Mouse (Mus musculus) midbrain, embryonic 14.5 days (tissue): ENCODE results near the gene Ube2a. TPM values are rescaled to one million over a fixed set of nuclear protein-coding genes. Genes with fewer than 3 reads are reported as not detected.
A peak's percentile ranks its signal among the peaks of the same experiment; 100 is the strongest.

ENCODE experiments used
- ATAC-seq: fragments of 200-750 bp; cut with Nextera tagmentation; 2 replicates; pipeline ENCODE4 v1.8.0; 2017; ENCODE audit warnings: moderate number of reproducible peaks, moderate library complexity; ENCODE audit not compliant: low FRiP score, low TSS enrichment
- DNase-seq: peaks from one replicate; pipeline ENCODE4 v3.0.0-alpha.2; 2015
- H3K27ac ChIP-seq: fragments of 300-500 bp; sonication (generic); replicated peaks from 2 replicates; pipeline ENCODE4 v1.5.1; 2014; ENCODE audit warnings: mild to moderate bottlenecking, low read depth, low read length, moderate library complexity
- H3K27me3 ChIP-seq: fragments of 300-500 bp; sonication (generic); 2 replicates; pipeline ENCODE4 v1.6.1; 2014; ENCODE audit warnings: low read length, control low read depth, mixed read lengths; ENCODE audit not compliant: control insufficient read depth, insufficient read depth
- H3K36me3 ChIP-seq: fragments of 300-500 bp; sonication (generic); 2 replicates; pipeline ENCODE4 v1.6.1; 2014; ENCODE audit warnings: low read length, control low read depth; ENCODE audit not compliant: control insufficient read depth, insufficient read depth
- H3K4me1 ChIP-seq: fragments of 300-500 bp; sonication (generic); 2 replicates; pipeline ENCODE4 v1.6.1; 2014; ENCODE audit warnings: mild to moderate bottlenecking, antibody characterized with exemption, low read length, control low read depth; ENCODE audit not compliant: control insufficient read depth, insufficient read depth
- H3K4me2 ChIP-seq: fragments of 300-500 bp; sonication (generic); 2 replicates; pipeline ENCODE4 v1.6.1; 2014; ENCODE audit warnings: mild to moderate bottlenecking, low read length, moderate library complexity
- H3K4me3 ChIP-seq: fragments of 300-500 bp; sonication (generic); replicated peaks from 2 replicates; pipeline ENCODE4 v1.5.1; 2014; ENCODE audit warnings: low read depth, low read length
- H3K9ac ChIP-seq: fragments of 300-500 bp; sonication (generic); replicated peaks from 2 replicates; pipeline ENCODE4 v1.6.1; 2014; ENCODE audit warnings: mild to moderate bottlenecking, low read length, moderate library complexity
- H3K9me3 ChIP-seq: fragments of 300-500 bp; sonication (generic); 2 replicates; pipeline ENCODE4 v1.6.1; 2016; ENCODE audit warnings: low read length, control low read depth, mixed read lengths; ENCODE audit not compliant: control insufficient read depth
- WGBS: fragments of 180-500 bp; shearing (Covaris S2); extraction: QIAGEN DNeasy Blood & Tissue Kit; methylation state at CpG from one replicate; pipeline ENCODE4 v1.1.7; 2014; 5-methylcytosine and 5-hydroxymethylcytosine counted together
- polyA plus RNA-seq: library from polyadenylated mRNA; unstranded; fragments of >200 nt; fragmentation: Nextera tagmentation; extraction: Ambion mirVana; gene quantifications from 2 replicates; pipeline ENCODE4 v1.2.1, GENCODE M21; 2014

Ube2a gene
- polyA plus RNA-seq, 1 experiment from 2014 or later: 130 TPM

DNA sequence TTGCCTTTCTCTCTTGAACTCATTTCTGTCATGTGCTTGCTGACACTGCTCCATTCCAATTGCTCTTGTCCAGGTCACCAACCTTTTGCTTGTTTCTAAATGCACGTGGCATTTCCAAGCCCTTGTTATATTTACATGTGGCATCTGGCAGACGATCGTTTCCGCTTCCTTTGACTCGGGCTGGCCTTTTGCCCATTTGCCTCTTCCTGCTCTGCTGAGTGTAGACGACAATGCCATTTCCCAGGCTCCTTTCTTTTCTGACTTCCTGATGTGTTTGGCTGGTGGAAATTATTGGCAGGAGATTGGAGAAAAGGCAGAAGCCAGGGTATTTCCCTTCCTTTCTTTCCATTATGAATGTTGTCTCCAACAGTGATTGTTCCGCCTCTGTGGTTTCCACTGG is 34.3 kb upstream of the Ube2a start:
- 83% methylated on average over 7 of the region's 7 CpGs for WGBS
- H3K27me3 ChIP-seq: no peaks in the 10 kb centered on the region
- no peaks in the 10 kb centered on the region for H3K4me1 ChIP-seq
- H3K9ac ChIP-seq: no peak overlapping the region
- no peak overlapping the region for H3K4me2 ChIP-seq
- H3K27ac ChIP-seq: no peak overlapping the region
- H3K9me3 ChIP-seq: no peaks in the 10 kb centered on the region
- no peak overlapping the region for H3K4me3 ChIP-seq
- H3K36me3 ChIP-seq: no peaks in the 10 kb centered on the region
- no peak for DNase-seq
- ATAC-seq: no peak

DNA sequence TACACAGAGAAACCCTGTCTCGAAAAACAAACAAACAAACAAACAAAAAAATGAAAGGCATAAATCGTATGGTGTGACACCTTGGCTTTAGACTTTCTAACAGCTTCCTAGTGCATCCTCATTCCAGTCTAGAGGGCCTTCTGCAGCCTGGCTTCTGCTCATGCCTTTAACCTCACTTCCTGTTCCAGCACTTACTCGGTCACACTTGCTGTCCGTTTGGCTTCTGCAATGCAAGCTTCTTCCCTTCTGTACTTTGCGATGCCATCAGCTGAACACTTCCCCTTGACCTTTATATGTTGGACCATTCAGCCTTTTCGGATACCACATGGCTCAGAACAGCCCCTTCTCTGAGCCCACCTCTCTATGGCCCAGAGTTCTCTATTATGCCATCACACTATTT is 32.0 kb upstream of the Ube2a start:
- 89% methylated on average over 6 of the region's 6 CpGs for WGBS

DNA sequence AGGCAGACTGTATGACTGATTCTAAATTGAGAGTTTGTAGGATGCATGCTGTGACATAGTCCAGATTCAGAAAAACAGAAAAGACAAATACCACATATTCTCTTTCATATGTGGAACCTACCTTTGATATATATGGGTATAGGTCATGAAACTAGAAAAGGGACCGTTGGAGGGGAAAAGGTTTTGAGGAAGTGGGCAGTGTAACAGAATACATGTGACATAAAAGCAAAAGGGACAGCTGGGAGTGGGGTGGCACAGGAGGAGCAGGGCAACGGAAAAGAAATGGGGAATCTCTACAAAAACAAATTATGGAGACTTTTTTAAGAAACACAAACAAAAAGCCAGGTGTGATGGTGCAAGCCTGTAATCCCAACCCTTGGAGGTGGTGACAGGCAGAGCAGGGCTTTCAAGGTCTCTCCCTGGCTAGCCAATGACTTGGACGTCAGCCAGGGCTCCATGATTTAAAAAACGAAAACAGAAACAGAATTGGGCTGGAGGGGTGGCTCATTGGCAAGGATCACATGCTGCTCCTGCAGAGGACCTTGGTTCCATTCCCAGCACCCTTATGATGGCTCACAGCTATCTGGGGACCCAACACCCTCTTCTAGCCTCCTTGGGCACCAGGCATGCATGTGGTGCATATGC is 30.2 kb upstream of the Ube2a start:
- Histone ChIP-seq H3K36me3 (no peaks in the 10 kb centered on the region), H3K4me3 (no peak overlapping the region), H3K27me3 (no peaks in the 10 kb centered on the region), H3K4me2 (no peak overlapping the region), H3K9me3 (no peaks in the 10 kb centered on the region), H3K27ac (no peak overlapping the region), H3K4me1 (no peaks in the 10 kb centered on the region), H3K9ac (no peak overlapping the region)
- ATAC-seq: no peak
- no peak for DNase-seq
- 86% methylated on average over 4 of the region's 4 CpGs for WGBS

More for the DNA sequence above, 32.0 kb upstream of the Ube2a start:
- H3K4me1 ChIP-seq: no peaks in the 10 kb centered on the region
- H3K9ac ChIP-seq: no peak overlapping the region
- ATAC-seq (no peak), DNase-seq (no peak)
- H3K36me3 ChIP-seq: no peaks in the 10 kb centered on the region
- H3K4me2 ChIP-seq: no peak overlapping the region
- H3K9me3 ChIP-seq: no peaks in the 10 kb centered on the region
- no peaks in the 10 kb centered on the region for H3K27me3 ChIP-seq
- H3K4me3 ChIP-seq: no peak overlapping the region
- no peak overlapping the region for H3K27ac ChIP-seq

DNA sequence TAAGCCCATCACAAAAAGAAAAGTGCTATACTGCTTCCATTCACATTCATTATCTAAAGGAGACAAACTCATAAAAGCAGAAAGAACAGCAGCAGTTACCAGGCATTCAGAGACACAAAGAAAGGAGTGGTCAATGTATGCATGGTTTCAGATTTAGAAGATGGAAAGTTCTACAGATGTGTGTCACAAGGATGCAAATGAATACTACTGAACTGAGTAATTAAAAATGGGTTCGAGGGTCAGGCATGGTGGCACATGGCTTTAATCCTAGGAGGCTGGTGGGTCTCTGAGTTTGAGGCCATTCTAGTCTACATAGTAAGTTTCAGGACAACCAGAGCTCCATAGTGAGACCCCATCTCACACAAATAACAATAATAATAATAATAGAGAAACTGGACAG is 26.5 kb upstream of the Ube2a start:
- DNase-seq (no peak), ATAC-seq (no peak)
- no peak overlapping the region for H3K27ac ChIP-seq
- no peak overlapping the region for H3K9ac ChIP-seq
- H3K4me2 ChIP-seq: no peak overlapping the region
- no peaks in the 10 kb centered on the region for H3K4me1 ChIP-seq
- 90% methylated on average over 1 of the region's 1 CpGs for WGBS
- H3K27me3 ChIP-seq: no peaks in the 10 kb centered on the region
- no peak overlapping the region for H3K4me3 ChIP-seq
- no peaks in the 10 kb centered on the region for H3K9me3 ChIP-seq
- H3K36me3 ChIP-seq: no peaks in the 10 kb centered on the region

DNA sequence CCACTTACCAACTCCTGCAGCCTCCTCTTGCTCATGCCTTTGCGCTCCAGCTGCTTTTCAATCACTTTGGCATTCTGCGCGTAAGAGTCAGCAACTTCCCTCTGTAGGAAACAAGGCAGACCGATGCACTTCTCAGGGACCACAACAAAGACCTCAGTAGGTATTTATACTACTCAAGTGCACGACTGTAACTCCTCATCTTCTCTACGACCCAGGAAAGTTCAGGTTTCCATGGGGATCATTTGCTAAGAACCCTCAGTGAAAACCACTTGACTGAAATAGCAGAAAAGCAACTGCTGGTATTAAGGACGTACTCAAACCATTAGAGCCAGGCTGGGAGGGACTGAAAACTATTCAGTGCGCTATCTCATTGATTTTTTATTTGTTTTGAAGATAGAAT is 21.1 kb upstream of the Ube2a start:
- ATAC-seq (no peak), DNase-seq (no peak)
- no peaks in the 10 kb centered on the region for H3K27me3 ChIP-seq
- WGBS: 89% methylated on average over 8 of the region's 8 CpGs
- H3K36me3 ChIP-seq: no peaks in the 10 kb centered on the region
- no peaks in the 10 kb centered on the region for H3K4me1 ChIP-seq
- no peak overlapping the region for H3K4me3 ChIP-seq
- H3K9me3 ChIP-seq: no peaks in the 10 kb centered on the region
- no peak overlapping the region for H3K9ac ChIP-seq
- H3K27ac ChIP-seq: no peak overlapping the region
- H3K4me2 ChIP-seq: no peak overlapping the region

GRCm38 (mm10) chrX:36863766-36864608 is 9.7 kb upstream of the Ube2a start:
- no peaks in the 10 kb centered on the region for H3K27me3 ChIP-seq
- no peaks in the 10 kb centered on the region for H3K36me3 ChIP-seq
- ATAC-seq: peak; percentile 87
- DNase-seq: peak; percentile 88
- peak overlapping the region; percentile 49 for H3K4me2 ChIP-seq
- no peaks in the 10 kb centered on the region for H3K9me3 ChIP-seq
- no peaks in the 10 kb centered on the region for H3K4me1 ChIP-seq
- H3K9ac ChIP-seq: no peak overlapping the region; the same call in 1 of the 2 replicates
- WGBS: 23% methylated on average over 43 of the region's 44 CpGs
- H3K27ac ChIP-seq: no peak overlapping the region
- peak overlapping the region; percentile 37 for H3K4me3 ChIP-seq

- no peak for ATAC-seq
Observed at GRCm38 (mm10) chrX:36864609-36865328, 8.9 kb upstream of the Ube2a start.

DNA sequence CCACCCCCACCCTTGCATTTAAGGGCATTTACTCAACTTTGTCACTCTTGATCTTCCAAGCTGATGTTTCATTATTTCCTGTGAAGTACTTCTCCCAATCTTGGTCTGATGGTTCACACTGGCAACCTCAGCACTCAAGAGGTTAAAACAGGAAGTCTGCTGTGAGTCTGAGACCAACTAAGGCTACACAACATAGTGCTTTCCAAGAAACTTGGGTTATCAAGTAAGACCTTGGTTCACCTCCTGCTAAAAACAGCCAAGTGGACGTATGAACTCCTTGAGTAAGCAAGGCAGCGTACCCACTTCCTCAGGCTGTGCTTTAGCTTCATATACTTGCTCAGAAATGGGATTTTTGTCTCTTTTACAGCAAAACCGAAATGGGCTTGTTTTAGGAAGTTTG is 3.3 kb upstream of the Ube2a start:
- H3K4me3 ChIP-seq: no peak overlapping the region
- H3K9ac ChIP-seq: no peak overlapping the region
- DNase-seq (no peak), ATAC-seq (no peak)
- H3K27ac ChIP-seq: no peak overlapping the region
- no peaks in the 10 kb centered on the region for H3K36me3 ChIP-seq
- WGBS: 76% methylated on average over 3 of the region's 3 CpGs
- H3K27me3 ChIP-seq: no peaks in the 10 kb centered on the region
- H3K4me2 ChIP-seq: no peak overlapping the region
- H3K4me1 ChIP-seq: 0 out of 2 replicates have a peak, but pooled peaks cover 1% of the 10 kb centered on the region
- H3K9me3 ChIP-seq: no peaks in the 10 kb centered on the region

More at GRCm38 (mm10) chrX:36864609-36865328, 8.9 kb upstream of the Ube2a start:
- H3K27me3 ChIP-seq: no peaks in the 10 kb centered on the region
- no peak overlapping the region for H3K9ac ChIP-seq
- no peak overlapping the region for H3K27ac ChIP-seq
- peak overlapping the region; percentile 41 for H3K4me2 ChIP-seq
- no peaks in the 10 kb centered on the region for H3K4me1 ChIP-seq
- DNase-seq: no peak
- H3K36me3 ChIP-seq: no peaks in the 10 kb centered on the region
- whole genome bisulfite sequencing: 60% methylated on average over 8 of the region's 8 CpGs
- no peaks in the 10 kb centered on the region for H3K9me3 ChIP-seq
- H3K4me3 ChIP-seq: peak overlapping the region; percentile 37
